Mouse (Mus musculus): ENCODE results near the gene Unc45a. TPM values are rescaled to one million over a fixed set of nuclear protein-coding genes. Genes with fewer than 3 reads are reported as not detected.
"Not testable (repeated sequence)": the region's sequence is repeated elsewhere in the genome, so short reads cannot be mapped to it uniquely, and the experiment has no call there.

Unc45a gene
- polyA plus RNA-seq, 1 experiment from 2014 or later, result 61.0 TPM

DNA sequence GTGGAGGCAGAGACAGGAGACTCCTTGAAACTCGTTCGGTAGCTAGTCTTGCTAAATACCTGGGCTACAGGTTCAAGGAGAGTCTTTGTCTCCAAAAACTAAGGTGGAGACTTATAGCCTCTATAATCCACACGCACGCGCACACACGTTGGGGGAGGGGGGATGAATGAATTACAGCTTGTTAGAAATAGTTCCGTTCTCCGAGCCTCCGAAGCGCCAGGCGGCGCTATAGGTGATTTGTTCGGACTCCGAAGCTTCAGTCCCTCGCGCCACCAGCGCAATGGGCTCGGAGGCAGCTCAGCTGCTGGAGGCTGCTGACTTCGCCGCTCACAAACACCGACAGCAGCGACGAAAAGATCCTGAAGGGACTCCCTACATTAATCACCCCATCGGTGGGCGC lies 2.1 kb upstream of the Unc45a start, which contains the start of gene Hddc3:
Gene Hddc3, plus strand, starts transcription at position 247 of the 400 bp plus-strand sequence.
- Histone ChIP-seq H3K9me3 (no peaks in the 10 kb centered on the region), H3K4me1 (peaks cover 29% of the 10 kb centered on the region), H3K9ac (peak within 1 kb of the TSS; percentile 75), H3K27ac (peak within 1 kb of the TSS; percentile 65), H3K4me3 (peak within 1 kb of the TSS; percentile 59), H3K36me3 (0 out of 2 replicates have a peak, but pooled peaks cover 3% of the 10 kb centered on the region), H3K27me3 (no peaks in the 10 kb centered on the region), H3K4me2 (replicated peaks) (peak within 1 kb of the TSS; percentile 80)
- under 1% methylated on average over 25 of the region's 25 CpGs for WGBS
- no peak for ATAC-seq (ENCODE audit: insufficient number of reproducible peaks, insufficient read depth, low FRiP score, low TSS enrichment)

DNA sequence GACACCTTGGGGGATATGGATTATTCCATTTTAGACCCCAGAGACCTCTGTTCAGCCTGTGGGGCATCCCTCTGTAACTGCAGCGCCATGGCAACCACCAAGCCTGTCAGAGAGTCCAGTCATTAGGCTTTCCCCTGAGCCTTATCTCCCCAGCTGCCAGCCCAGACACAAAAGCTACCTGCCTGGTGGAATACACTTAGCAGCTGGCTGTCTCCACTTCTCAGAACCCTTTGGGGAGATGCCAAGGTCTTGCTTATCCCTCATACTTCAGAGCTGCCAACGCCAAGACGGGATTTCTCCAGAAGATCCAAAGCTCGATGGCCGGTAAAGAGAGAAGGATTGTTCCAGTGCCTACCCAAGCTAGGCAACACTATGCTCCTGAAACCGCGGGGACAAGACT lies 988 bp upstream of the Unc45a start:
- no peak for ATAC-seq (ENCODE audit: insufficient number of reproducible peaks, insufficient read depth, low FRiP score, low TSS enrichment)
- no peaks in the 10 kb centered on the region for H3K27me3 ChIP-seq
- no peak overlapping the region for H3K4me2 ChIP-seq (replicated peaks)
- no peaks in the 10 kb centered on the region for H3K9me3 ChIP-seq
- H3K9ac ChIP-seq, result no peak overlapping the region
- no peak overlapping the region for H3K4me3 ChIP-seq
- peaks cover 10% of the 10 kb centered on the region for H3K36me3 ChIP-seq
- 78% methylated on average over 7 of the region's 7 CpGs for WGBS
- H3K27ac ChIP-seq, result no peak overlapping the region
- peaks cover 31% of the 10 kb centered on the region for H3K4me1 ChIP-seq

DNA sequence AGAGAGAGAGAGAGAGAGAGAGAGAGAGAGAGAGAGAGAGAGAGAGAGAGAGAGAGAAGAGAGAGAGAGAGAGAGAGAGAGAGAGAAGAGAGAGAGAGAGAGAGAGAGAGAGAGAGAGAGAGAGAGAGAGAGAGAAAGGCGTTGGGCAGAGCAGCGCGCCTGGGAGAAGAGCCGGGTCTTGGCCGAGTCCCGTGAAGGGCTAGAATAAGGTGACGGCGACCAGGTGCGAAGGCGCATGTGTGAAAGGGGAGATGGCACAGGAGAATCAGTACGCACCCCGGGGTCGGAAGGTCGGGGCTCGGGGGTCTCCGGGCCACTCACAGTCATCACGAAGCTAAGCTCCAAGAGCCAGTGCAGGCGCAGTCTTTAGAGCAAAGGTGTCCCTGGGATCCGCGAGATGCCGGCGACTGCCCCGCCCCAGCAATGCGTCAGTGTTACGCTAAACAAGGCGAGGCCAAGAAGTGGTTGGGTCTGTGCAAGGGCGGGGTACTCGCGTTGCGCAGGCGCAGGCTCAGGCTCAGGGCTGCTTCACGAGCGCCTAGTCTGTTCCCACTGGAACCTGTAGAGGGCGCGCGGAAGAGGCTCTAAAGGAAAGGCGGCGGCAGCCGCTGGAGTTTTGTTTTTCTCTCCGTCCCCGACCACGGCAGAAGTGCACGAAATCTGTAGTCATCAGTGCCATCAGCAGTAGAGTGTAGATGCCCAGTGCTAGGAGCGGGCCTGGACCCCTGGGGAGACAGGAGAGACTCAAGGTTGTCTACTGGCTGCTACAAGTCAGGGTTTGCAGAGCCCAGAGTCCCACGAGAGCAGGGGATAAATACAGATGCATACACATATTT lies 794 bp downstream of the Unc45a start:
- Histone ChIP-seq H3K4me2 (replicated peaks) (peak overlapping the region; percentile 90), H3K27me3 (no peaks in the 10 kb centered on the region), H3K27ac (peak overlapping the region; percentile 87), H3K4me3 (peak overlapping the region; percentile 60), H3K9ac (peak overlapping the region; percentile 74), H3K9me3 (no peaks in the 10 kb centered on the region), H3K4me1 (peaks cover 31% of the 10 kb centered on the region), H3K36me3 (peaks cover 25% of the 10 kb centered on the region)
- under 1% methylated on average over 45 of the region's 45 CpGs for WGBS
- peak; percentile 96 for ATAC-seq (ENCODE audit: insufficient number of reproducible peaks, insufficient read depth, low FRiP score, low TSS enrichment)

DNA sequence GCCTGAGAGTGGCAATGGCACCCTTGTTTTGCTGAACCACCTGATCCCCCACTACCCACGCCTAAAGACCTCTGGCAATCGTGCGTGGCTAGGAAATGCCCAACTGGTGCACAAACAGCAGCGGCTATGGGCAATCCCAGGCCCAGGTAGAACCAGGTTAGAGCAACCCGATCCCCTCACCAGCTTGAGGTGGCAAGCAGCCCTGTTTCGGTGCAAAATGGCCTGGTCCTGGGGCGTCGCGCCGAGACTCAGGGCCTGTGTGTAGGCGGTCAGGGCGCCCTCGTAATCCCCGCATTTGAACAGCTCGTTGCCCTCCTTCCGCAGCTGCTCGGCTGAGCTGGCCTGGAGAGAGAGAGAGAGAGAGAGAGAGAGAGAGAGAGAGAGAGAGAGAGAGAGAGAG lies 1.4 kb downstream of the Unc45a start:
- WGBS, result 10% methylated on average over 17 of the region's 17 CpGs
- no peaks in the 10 kb centered on the region for H3K9me3 ChIP-seq
- H3K27ac ChIP-seq, result 0 out of 2 replicates have a peak overlapping the region, but pooled peaks have one; percentile 46
- peak overlapping the region; percentile 90 for H3K4me2 ChIP-seq (replicated peaks)
- H3K4me3 ChIP-seq, result peak overlapping the region; percentile 60
- ATAC-seq (ENCODE audit: insufficient number of reproducible peaks, insufficient read depth, low FRiP score, low TSS enrichment), result no peak
- H3K9ac ChIP-seq, result peak overlapping the region; percentile 74
- peaks cover 31% of the 10 kb centered on the region for H3K4me1 ChIP-seq
- peaks cover 31% of the 10 kb centered on the region for H3K36me3 ChIP-seq
- no peaks in the 10 kb centered on the region for H3K27me3 ChIP-seq

DNA sequence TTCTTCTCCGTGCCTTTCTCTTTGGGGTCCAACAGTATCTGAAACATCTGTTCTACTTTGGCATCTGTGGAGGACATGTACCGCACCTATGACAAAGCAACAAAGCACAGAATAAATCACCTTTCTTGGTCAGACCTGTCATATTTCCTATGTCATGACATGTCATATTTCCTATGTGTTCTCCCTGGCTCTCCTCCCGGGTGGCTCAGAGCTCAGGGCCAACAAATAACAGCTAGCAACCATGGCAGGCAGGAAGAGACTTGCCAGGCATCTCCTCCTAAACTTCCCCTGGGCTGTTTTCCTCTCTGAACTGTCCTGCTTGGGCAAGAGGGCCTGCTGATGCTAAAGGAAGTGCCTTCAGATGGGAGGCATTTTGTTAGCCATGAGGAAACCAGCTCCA lies 3.9 kb downstream of the Unc45a start:
- 81% methylated on average over 3 of the region's 3 CpGs for WGBS
- no peak for ATAC-seq (ENCODE audit: insufficient number of reproducible peaks, insufficient read depth, low FRiP score, low TSS enrichment)
- Histone ChIP-seq H3K4me3 (no peak overlapping the region), H3K4me2 (replicated peaks) (no peak overlapping the region), H3K36me3 (peaks cover 55% of the 10 kb centered on the region), H3K27me3 (no peaks in the 10 kb centered on the region), H3K9ac (no peak overlapping the region), H3K4me1 (peaks cover 25% of the 10 kb centered on the region), H3K9me3 (no peaks in the 10 kb centered on the region), H3K27ac (no peak overlapping the region)

DNA sequence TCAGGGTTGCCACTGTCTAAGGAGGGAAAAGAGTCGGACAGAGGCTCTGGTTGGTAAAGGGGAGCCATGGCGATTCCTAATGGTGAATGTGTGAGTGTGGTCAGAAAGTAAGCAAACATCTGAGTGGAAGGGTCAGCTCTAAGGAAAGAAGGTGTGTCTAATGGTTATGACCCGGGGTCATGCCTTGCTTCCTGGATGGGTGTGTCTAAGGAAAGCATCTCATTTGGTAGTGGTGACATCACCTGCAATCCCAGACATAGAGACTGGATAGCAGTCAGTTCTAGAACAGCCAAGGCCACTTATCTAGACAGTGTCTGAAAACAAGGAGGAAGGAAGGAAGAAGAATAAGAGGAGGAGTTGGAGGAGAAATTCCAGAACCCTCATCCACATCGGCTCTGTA lies 6.0 kb downstream of the Unc45a start:
- peaks cover 17% of the 10 kb centered on the region for H3K4me1 ChIP-seq
- WGBS, result 92% methylated on average over 4 of the region's 4 CpGs
- no peaks in the 10 kb centered on the region for H3K27me3 ChIP-seq
- H3K9ac ChIP-seq, result no peak overlapping the region
- no peaks in the 10 kb centered on the region for H3K9me3 ChIP-seq
- peaks cover 76% of the 10 kb centered on the region for H3K36me3 ChIP-seq
- H3K4me3 ChIP-seq, result no peak overlapping the region
- H3K4me2 ChIP-seq (replicated peaks), result no peak overlapping the region
- H3K27ac ChIP-seq, result no peak overlapping the region
- ATAC-seq (ENCODE audit: insufficient number of reproducible peaks, insufficient read depth, low FRiP score, low TSS enrichment), result no peak

DNA sequence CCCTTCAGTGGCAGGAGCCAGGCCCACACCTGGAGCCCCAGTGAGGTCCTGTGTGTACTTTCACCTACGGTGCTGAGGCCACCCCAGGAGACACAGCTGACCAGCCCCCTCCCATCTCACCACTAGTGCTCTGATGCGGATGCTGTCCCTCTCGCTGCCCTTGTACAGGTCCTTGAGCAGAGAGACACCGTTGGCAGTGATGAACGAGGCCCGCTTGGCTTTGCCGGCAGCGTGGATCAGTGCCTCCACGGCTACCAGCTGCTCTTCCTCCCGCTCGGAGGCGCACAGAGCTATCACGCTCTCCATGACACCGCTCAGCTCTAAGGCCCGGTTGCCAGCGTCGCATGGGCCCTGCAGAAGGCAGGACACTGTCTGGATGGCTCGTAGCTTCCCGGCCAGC lies 9.4 kb downstream of the Unc45a start:
- Histone ChIP-seq H3K27me3 (no peaks in the 10 kb centered on the region), H3K36me3 (peaks cover 100% of the 10 kb centered on the region), H3K4me1 (no peaks in the 10 kb centered on the region), H3K4me2 (replicated peaks) (no peak overlapping the region), H3K9ac (no peak overlapping the region), H3K4me3 (no peak overlapping the region), H3K9me3 (no peaks in the 10 kb centered on the region), H3K27ac (no peak overlapping the region)
- 96% methylated on average over 19 of the region's 19 CpGs for WGBS
- no peak for ATAC-seq (ENCODE audit: insufficient number of reproducible peaks, insufficient read depth, low FRiP score, low TSS enrichment)

DNA sequence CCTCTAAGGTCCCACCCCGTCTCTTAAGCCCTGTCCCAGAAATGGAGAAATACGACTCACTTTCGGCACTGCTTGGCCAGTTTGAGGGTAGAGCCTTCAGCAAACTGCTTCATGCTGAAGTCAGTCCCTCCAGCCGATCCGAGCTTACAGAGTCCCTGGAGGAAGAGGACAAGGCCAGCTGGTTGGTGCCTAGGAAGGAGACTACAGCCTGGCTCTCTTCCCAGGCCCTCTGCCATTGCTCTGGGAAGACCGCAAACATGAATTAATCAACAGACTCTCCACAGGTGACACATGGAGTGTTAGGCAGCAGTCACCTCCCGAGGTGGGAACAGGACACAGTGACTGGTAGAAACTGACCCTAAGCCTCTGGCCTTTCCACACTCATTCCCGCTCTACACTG lies 10.5 kb downstream of the Unc45a start:
- no peak for ATAC-seq (ENCODE audit: insufficient number of reproducible peaks, insufficient read depth, low FRiP score, low TSS enrichment)
- Histone ChIP-seq H3K27ac (no peak overlapping the region), H3K4me2 (replicated peaks) (no peak overlapping the region), H3K36me3 (peaks cover 100% of the 10 kb centered on the region), H3K4me3 (no peak overlapping the region), H3K9me3 (no peaks in the 10 kb centered on the region), H3K4me1 (peaks cover under 1% of the 10 kb centered on the region; the same call in 1 of the 2 replicates), H3K27me3 (no peaks in the 10 kb centered on the region), H3K9ac (no peak overlapping the region)
- WGBS, result 92% methylated on average over 8 of the region's 8 CpGs

DNA sequence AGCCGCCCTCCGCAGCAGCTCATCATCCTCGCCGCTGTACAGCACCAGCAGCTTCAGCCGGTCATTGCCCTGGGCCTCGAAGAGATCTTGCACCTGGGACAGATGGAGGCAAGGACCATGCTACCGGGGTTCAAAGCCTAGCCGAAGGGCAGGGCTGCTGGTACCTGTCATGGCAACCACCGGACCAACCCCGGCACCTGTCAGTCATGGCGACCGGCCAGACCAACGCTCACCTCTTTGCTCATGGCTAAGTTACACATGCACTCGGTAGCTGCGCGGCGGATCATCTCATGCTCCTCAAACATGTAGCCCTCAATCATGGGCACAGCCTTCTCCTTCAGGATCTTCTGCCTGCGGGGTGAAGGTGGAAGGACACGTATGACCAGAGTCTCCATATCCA lies 14.7 kb downstream of the Unc45a start:
- Histone ChIP-seq H3K36me3 (peaks cover 62% of the 10 kb centered on the region), H3K4me2 (replicated peaks) (no peak overlapping the region), H3K9ac (no peak overlapping the region), H3K4me3 (no peak overlapping the region), H3K27ac (no peak overlapping the region), H3K9me3 (no peaks in the 10 kb centered on the region), H3K4me1 (peaks cover 13% of the 10 kb centered on the region), H3K27me3 (no peaks in the 10 kb centered on the region)
- WGBS, result 93% methylated on average over 19 of the region's 19 CpGs
- ATAC-seq (ENCODE audit: insufficient number of reproducible peaks, insufficient read depth, low FRiP score, low TSS enrichment), result no peak

DNA sequence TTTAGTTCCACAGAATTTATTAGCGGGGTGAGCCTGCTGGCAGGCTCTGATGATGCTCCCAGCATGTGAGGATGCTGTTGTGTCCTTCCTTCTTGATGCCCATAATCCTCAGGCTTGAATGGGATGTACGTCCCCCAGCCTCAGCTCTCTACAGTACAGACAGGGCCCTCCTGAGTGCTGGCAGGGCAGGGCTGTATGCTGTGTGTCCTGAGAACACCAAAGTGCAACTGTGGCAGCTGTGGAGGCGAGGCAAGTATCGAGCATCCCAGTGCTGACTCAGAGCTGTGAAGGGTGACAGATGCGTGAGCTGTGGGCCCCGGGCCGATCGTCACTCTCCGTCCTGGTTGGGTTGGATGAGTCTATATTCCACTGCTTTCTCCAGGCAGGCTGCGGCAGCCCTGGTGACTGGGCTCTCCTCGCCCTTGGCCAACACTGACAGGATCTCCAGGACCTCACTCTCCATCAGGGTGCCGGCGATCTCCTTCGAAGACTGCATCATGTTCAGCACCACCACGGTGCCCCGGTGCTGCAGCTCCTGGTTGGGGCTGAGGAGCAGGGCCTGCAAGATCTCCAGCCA lies 15.4 kb downstream of the Unc45a start:
- 94% methylated on average over 16 of the region's 16 CpGs for WGBS
- H3K27me3 ChIP-seq, result no peaks in the 10 kb centered on the region
- no peaks in the 10 kb centered on the region for H3K9me3 ChIP-seq
- H3K4me2 ChIP-seq (replicated peaks), result no peak overlapping the region
- peak overlapping the region; percentile 46; the same call in 1 of the 2 replicates for H3K27ac ChIP-seq
- H3K36me3 ChIP-seq, result peaks cover 60% of the 10 kb centered on the region
- no peak overlapping the region for H3K9ac ChIP-seq
- no peak overlapping the region for H3K4me3 ChIP-seq
- ATAC-seq (ENCODE audit: insufficient number of reproducible peaks, insufficient read depth, low FRiP score, low TSS enrichment), result no peak
- peaks cover 13% of the 10 kb centered on the region for H3K4me1 ChIP-seq

DNA sequence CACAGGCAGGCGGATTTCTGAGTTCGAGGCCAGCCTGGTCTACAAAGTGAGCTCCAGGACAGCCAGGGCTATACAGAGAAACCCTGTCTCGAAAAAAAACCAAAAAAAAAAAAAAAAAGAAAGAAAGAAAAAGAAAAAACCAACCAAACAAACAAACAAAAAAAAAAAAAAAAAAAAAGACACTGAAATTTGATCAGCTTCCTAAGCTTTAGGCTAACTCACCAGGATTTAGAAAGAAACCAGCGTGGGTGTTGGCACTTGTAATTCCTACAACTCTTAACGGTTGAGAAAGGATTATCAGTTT lies 16.0 kb downstream of the Unc45a start:
- H3K4me3 ChIP-seq; H3K4me2 ChIP-seq (replicated peaks); ATAC-seq (ENCODE audit: insufficient number of reproducible peaks, insufficient read depth, low FRiP score, low TSS enrichment); H3K27me3 ChIP-seq; H3K9ac ChIP-seq; H3K9me3 ChIP-seq: not testable (repeated sequence)
- WGBS, result 41% methylated on average over 4 of the region's 5 CpGs
- peaks cover 56% of the 10 kb centered on the region for H3K36me3 ChIP-seq
- peaks cover 13% of the 10 kb centered on the region for H3K4me1 ChIP-seq
- H3K27ac ChIP-seq, result peak overlapping the region; percentile 74; the same call in 1 of the 2 replicates

Measured in embryonic facial prominence, embryonic 12.5 days (tissue).